Mouse (Mus musculus) heart, embryonic 13.5 days (tissue): Measurements from ENCODE around the gene Gys1. TPM values are rescaled to one million over a fixed set of nuclear protein-coding genes. Genes with fewer than 3 reads are reported as not detected.

Experiments
- microRNA-seq: library from miRNA; unstranded; fragments of <30 nt; microRNA quantifications from one replicate; pipeline ENCODE4, GENCODE M21; 2016
- polyA plus RNA-seq: library from polyadenylated mRNA; unstranded; fragments of >200 nt; fragmentation: Nextera tagmentation; extraction: Ambion mirVana; gene quantifications from 2 replicates; pipeline ENCODE4 v1.2.1, GENCODE M21; 2015

Gene Gys1
- polyA plus RNA-seq, 1 experiment from 2014 or later: 91.8 TPM

Small RNA genes within 50 kb of the gene (microRNA-seq; reads per million reads assigned to microRNA genes)
- gene Gm22133: not detected

Other genes with a start within 250 kb of the Gys1 start
- gene Ccdc155, start 230.0 kb upstream of the Gys1 start, polyA plus RNA-seq: 0.51 and 0.74 TPM in 2 replicates
- 1.5 and 1.7 TPM in 2 replicates for gene Dkkl1, start 222.7 kb upstream of the Gys1 start, polyA plus RNA-seq
- gene Tead2, start 219.1 kb upstream of the Gys1 start, polyA plus RNA-seq: 127 and 139 TPM in 2 replicates
- 1.7 and 2.4 TPM in 2 replicates for gene Cd37, start 195.7 kb upstream of the Gys1 start, polyA plus RNA-seq
- gene Slc6a16, start 193.8 kb upstream of the Gys1 start, polyA plus RNA-seq: 0.27 and 0.41 TPM in 2 replicates
- gene Slc6a21, start 157.3 kb upstream of the Gys1 start, polyA plus RNA-seq: not detected in 2 replicates
- 12.7 and 13.5 TPM in 2 replicates for gene Trpm4, start 101.1 kb upstream of the Gys1 start, polyA plus RNA-seq
- 24.2 and 27.7 TPM in 2 replicates for gene Hrc, start 99.6 kb upstream of the Gys1 start, polyA plus RNA-seq
- 2.3 and 2.9 TPM in 2 replicates for gene Ppfia3, start 67.8 kb upstream of the Gys1 start, polyA plus RNA-seq
- 1.0 and 1.2 TPM in 2 replicates for gene Lin7b, start 64.3 kb upstream of the Gys1 start, polyA plus RNA-seq
- 136 and 140 TPM in 2 replicates for gene Snrnp70, start 39.1 kb upstream of the Gys1 start, polyA plus RNA-seq
- 0.32 and 0.50 TPM in 2 replicates for gene Kcna7, start 29.2 kb upstream of the Gys1 start, polyA plus RNA-seq
- 1.6 and 1.8 TPM in 2 replicates for gene Ntf5, start 21.1 kb upstream of the Gys1 start, polyA plus RNA-seq
- not detected in 2 replicates for gene Lhb, start 14.0 kb upstream of the Gys1 start, polyA plus RNA-seq
- 80.6 and 85.6 TPM in 2 replicates for gene Ruvbl2, start 3.3 kb downstream of the Gys1 start, polyA plus RNA-seq
- 5,089 and 5,516 TPM in 2 replicates for gene Ftl1, start 25.0 kb downstream of the Gys1 start, polyA plus RNA-seq
- 124 and 139 TPM in 2 replicates for gene Bax, start 32.1 kb downstream of the Gys1 start, polyA plus RNA-seq
- 0.74 and 1.0 TPM in 2 replicates for gene Tulp2, start 47.0 kb downstream of the Gys1 start, polyA plus RNA-seq
- not detected in 2 replicates for gene Gm45808, start 52.0 kb downstream of the Gys1 start, polyA plus RNA-seq
- 3.9 TPM in 2 replicates for gene Dhdh, start 54.0 kb downstream of the Gys1 start, polyA plus RNA-seq
- 175 and 177 TPM in 2 replicates for gene Nucb1, start 75.6 kb downstream of the Gys1 start, polyA plus RNA-seq
- gene Ppp1r15a, start 91.4 kb downstream of the Gys1 start, polyA plus RNA-seq: 38.5 and 49.6 TPM in 2 replicates
- gene Plekha4, start 91.5 kb downstream of the Gys1 start, polyA plus RNA-seq: 1.1 and 1.2 TPM in 2 replicates
- gene Hsd17b14, start 120.0 kb downstream of the Gys1 start, polyA plus RNA-seq: 0.43 and 0.52 TPM in 2 replicates
- gene Bcat2, start 135.3 kb downstream of the Gys1 start, polyA plus RNA-seq: 65.4 and 66.3 TPM in 2 replicates
- not detected in 2 replicates for gene Fgf21, start 180.6 kb downstream of the Gys1 start, polyA plus RNA-seq
- not detected in 2 replicates for gene Fut1, start 182.4 kb downstream of the Gys1 start, polyA plus RNA-seq
- gene Izumo1, start 187.0 kb downstream of the Gys1 start, polyA plus RNA-seq: 0.11 and 0.19 TPM in 2 replicates
- 17.1 and 18.9 TPM in 2 replicates for gene Rasip1, start 192.6 kb downstream of the Gys1 start, polyA plus RNA-seq
- 3.3 and 5.0 TPM in 2 replicates for gene Mamstr, start 205.1 kb downstream of the Gys1 start, polyA plus RNA-seq
- gene Fut2, start 231.6 kb downstream of the Gys1 start, polyA plus RNA-seq: 0.86 and 1.1 TPM in 2 replicates
- 0.11 TPM in 1 of 2 replicates, not detected in the other for gene Ntn5, start 249.2 kb downstream of the Gys1 start, polyA plus RNA-seq